Mouse (Mus musculus) adrenal gland, postnatal 4 days (tissue): ENCODE measurements around the gene Arhgef2. TPM values are rescaled to one million over a fixed set of nuclear protein-coding genes. Genes with fewer than 3 reads are reported as not detected.
"Not testable (repeated sequence)": the region's sequence is repeated elsewhere in the genome, so short reads cannot be mapped to it uniquely, and the experiment has no call there.

Experiments
- DNase-seq, 2 experiments: peaks; one replicate each; pipeline ENCODE4 v3.0.0; 2021 to 2022; ENCODE audit warnings: low spot score in 2 of 2, mixed read lengths in 2 of 2
- long read RNA-seq, 2 experiments: library from polyadenylated mRNA; stranded (forward); transcript quantifications; one replicate each; pipeline ENCODE4 v2.0.0; 2021
- total RNA-seq, 2 experiments: library from RNA; stranded (reverse); gene quantifications; 2 replicates each; pipeline ENCODE4 v1.2.3; 2021

Gene Arhgef2
- total RNA-seq = 10 to 100 TPM; 65.7 to 77.0 TPM
- long read RNA-seq, experiment 1, full-length matches to known transcripts = 7 of 18 reads
- long read RNA-seq, experiment 1, partial matches to known transcripts = 7 of 18 reads
- long read RNA-seq, experiment 1, other reads (novel, unspliced or antisense) = 4 of 18 reads
- long read RNA-seq, experiment 2, full-length matches to known transcripts = 22 of 59 reads
- long read RNA-seq, experiment 2, partial matches to known transcripts = 11 of 59 reads
- long read RNA-seq, experiment 2, other reads (novel, unspliced or antisense) = 26 of 59 reads

DNA sequence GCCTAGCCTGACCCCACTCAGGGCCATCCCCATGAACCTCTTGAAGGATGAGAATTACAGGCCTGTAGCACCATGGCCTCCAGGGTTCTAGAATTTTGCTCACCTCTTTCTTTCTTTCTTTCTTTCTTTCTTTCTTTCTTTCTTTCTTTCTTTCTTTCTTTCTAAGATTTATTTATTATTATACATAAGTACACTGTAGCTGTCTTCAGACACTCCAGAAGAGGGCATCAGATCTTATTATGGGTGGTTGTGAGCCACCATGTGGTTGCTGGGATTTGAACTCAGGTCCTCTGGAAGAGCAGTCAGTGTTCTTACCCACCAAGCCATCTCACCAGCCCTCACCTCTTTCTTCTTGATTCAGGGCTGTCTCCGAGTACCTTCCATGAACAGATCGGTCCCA lies at the start of gene Arhgef2:
Arhgef2 (plus strand) TSS at position 301 of the 400 bp plus-strand sequence.
- DNase-seq = not testable (repeated sequence)

DNA sequence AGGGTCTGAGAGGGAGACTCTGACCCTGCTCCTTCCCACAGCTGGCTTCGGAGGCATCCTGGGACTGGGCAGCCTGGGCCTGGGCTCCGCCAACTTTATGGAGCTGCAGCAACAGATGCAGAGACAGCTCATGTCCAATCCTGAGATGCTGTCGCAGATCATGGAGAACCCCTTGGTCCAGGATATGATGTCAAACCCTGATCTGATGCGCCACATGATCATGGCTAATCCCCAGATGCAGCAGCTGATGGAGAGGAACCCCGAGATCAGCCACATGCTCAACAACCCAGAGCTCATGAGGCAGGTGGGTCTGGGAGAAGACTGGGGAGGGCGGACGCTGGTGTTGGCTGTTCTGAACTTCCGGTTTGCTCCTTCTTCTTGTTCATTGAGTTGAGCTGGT lies 49.1 kb upstream of the Arhgef2 start:
- DNase-seq = no peak

DNA sequence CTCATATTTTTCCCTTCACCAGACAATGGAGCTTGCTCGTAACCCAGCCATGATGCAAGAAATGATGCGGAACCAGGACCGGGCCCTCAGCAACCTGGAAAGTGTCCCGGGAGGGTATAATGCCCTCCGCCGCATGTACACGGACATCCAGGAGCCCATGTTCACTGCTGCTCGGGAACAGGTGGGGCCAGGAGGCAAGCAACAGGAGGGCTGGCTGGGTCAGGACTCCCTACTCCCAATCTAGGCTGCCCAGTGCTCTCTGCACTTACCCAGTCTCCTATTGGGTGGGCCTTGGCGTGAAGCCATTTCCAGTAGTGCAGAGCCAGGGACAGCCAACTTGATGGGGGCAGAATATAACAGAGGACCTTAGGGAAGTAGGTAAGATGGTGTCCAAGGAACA lies 46.2 kb upstream of the Arhgef2 start:
- DNase-seq = no peak

DNA sequence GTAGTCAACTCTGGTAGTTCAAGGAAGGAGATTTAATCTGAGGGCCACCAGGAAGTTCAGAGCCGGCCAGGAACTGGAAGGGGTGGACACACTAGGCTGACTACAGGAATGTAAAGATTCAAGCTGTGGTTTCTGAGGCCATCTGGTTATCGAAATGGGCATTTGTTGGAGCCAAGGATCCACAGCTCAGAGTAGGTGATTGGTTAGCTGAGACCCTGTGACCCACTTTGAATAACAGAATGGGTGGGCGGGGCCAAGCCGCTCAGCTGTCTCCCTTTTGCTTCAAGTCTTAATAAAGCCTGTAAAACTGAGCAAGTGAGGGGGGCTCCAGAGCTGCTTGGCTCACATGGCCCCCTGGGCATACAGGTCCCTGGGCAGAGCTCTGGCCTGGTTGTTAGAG lies 43.8 kb upstream of the Arhgef2 start:
- DNase-seq = no peak

DNA sequence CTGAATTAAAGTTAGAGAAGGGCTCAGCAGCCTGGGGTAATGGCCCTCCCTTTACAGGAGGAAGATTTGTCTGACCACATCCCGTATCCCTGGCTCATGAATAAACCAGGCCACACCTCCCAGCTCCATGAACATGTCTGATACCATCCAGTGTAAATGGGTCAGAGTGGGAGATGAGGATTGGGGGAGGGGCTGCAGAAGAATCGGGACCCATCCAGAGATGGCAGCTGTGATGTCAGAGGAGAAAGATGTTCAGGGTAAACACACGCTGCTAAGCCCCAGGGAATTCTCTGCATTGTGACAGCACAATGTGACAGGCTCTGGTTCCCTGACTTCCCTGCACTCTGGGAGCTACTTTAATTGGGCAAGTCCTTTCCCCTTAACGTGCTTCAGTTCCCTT lies 42.3 kb upstream of the Arhgef2 start:
- DNase-seq = no peak

DNA sequence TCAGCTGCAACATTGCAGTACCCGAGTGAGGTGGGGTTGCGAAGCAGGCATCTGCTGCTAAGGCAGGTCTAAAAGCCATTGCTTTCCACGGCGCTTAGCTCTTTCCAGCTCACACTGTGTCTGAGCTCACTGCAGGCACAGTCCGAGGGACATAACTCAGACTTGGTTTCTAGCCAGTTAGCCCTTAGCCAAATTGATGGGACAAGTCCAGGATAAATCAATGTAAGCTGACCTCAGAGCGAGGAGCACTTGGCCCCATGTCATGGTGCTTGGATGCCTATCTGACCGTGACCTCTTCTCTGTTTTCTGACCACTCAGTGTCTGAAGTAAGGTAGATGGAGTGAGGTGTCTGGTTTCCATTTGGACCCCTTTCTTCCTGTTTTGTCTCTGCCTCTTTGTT lies 41.8 kb upstream of the Arhgef2 start:
- no peak for DNase-seq

DNA sequence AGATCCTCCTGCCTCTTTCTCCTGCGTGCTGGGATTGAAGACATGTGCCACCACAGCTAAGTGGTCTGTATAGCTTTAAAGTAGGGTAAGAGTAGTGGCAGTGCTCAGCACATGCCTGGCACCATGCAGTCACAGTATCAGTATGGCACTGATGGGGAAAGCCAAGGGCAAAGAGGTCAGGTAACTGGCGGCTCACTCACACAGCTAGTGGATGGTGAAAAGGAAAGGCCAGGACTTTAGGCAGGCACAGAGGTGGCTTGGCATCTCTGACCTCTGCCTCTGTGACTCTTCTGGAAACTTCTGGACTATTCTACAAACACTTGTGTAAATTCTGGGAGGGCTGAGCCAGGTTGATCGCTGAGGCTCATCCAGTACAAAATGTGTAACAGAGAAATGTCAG lies 39.6 kb upstream of the Arhgef2 start:
- no peak for DNase-seq

DNA sequence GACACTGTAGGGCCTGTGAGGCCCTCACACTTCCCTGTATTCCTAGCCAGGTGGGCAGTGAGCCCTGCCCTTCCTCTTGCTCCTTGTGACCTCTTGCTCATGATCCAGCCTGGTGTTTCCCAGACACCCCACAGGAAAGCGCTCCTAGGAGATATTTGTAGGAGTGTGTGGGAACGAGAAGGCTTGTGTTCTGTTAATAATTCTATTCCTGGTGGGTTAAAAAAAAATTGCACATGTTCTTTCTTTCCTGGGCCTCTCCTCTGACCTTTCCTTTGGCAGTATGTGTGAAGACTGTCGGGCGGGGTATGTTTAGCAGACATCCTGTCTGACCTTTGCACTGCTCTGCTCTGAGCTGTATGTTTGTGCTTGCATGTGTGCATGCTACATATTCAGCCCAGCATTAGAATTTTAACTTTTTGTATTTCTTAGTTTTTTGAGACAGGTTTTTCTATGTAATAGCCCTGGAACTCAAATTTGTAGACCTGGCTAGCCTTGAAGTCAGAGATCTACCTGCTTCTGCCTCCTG lies 39.2 kb upstream of the Arhgef2 start:
- no peak for DNase-seq

DNA sequence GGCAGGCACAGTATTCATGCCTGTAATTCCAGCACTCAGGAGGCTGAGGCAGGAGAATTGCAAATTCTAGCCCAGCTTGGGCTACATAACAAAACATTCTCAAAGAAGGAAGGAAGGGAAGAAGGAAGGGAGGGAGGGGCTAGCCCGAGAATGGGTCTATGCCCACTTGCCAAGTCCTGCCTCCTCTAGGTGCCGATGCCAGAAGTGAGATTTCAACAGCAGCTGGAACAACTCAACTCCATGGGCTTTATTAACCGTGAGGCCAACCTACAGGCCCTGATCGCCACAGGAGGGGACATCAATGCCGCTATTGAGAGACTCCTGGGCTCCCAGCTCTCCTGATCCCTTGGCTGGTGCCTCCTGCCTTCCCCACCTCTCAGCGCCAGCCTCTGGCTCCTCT lies 37.9 kb upstream of the Arhgef2 start:
- DNase-seq = no peak

DNA sequence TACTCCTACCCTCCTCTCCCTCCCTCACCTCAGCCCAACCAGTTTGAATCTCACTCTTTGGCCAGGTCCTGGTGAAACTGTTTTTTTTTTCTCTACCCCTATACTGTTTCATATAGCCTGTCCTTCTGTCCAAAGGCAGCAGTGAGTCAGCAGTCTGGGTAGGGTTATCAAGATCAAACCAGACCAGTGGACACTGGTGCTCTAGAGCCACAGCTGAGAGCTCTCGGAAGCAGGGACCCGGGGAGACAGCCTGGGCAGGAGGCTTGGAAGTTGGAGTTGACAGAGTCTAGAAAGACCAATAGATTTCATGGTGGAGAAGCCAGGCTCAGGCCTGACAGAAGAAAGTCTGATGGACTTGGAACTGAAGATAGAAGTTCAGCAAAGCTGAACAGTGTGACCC lies 37.2 kb upstream of the Arhgef2 start:
- no peak for DNase-seq

DNA sequence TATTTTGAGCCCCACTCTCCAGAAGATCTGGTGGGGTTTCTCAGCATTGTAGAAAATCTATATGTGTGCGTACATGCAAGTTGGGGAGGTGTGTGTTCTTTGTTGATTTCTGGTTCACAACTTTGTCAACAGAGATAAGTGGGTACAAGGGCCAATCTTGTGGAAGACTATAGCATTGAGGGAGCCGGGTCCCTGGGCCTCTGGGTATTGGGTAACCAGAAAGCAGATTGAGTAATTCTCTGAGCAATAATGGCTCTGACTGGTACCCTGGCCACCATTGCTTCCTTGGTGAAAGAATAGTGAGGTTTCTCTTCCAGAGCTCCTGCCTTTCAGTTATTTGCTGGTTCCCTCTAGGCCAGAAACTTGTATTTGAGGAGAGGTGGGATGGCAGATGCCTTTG lies 36.7 kb upstream of the Arhgef2 start:
- no peak for DNase-seq

DNA sequence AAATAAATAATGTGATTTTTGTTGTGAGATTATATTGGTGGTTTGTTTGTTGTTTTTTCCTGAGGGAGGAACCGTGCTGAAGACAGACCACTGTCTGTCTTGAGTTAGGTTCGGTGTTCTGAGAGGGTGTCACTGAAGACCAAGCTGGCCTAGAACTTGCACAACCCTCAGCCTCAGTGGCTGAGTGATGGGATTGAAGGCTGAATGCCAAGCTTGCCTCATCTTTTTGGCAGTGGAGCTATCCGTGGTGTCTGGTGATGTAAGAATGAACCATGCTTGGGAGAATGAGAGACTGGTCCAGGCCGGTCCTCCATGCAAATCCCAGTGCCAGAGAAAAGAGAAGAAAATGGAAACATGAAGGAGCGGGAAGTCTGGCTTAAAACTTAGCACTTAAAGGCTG lies 36.1 kb upstream of the Arhgef2 start:
- DNase-seq = no peak

DNA sequence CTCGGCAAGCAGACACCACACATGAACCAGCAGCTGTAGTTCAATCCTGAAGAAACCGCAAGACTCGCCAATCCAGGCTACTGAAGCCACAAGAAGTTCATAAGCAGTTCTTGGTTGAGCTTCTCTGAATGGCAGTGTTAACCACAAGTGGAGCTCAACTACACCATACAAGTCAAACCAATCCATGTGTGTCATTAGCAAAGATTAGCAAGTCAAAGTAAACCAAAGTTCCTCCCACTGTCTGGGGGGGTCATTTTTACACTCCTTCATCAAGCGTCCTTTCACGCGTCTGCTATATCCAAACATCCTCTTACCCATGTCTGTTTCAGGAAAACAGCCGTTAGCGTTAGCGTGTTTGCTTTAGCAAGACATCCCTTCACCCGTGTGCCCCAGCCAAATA lies 35.4 kb upstream of the Arhgef2 start:
- DNase-seq = no peak

DNA sequence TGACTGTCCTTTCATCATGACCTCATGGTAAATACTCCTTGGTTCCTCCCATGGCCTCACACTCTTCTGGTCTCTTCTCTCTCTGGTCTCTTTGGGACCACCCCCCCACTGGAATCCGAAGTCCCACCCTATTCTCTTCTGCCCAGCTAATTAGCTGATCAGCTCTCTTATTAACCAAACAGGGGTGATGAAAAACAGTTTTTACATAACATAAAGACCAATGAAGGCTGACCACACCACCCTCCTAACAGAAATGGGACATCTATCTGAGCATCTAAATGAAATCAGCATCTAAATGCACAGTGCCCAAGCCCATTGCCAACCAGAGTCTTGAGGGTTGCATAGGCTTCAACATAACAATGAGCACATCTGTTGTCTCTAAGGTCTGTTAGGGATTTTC lies 33.9 kb upstream of the Arhgef2 start:
- no peak for DNase-seq

DNA sequence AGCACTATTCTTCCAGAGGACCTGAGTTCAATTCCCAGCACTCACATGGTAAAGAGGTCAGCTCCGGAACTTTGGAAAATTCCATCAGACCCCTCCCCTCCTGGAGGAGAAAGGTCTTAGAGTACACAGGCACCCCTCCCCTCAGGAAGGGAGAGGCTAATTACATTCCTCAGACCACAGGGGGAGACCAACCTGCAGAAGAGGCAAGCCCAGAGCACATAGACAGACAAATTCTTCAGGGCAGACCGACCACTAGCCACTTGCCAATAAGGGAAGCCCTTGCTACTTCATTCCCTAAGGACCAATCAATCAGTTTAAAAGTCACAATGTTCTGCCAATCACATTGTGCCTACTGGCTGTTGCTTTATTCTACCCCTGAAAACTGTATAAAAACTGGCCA lies 32.9 kb upstream of the Arhgef2 start:
- no peak for DNase-seq

DNA sequence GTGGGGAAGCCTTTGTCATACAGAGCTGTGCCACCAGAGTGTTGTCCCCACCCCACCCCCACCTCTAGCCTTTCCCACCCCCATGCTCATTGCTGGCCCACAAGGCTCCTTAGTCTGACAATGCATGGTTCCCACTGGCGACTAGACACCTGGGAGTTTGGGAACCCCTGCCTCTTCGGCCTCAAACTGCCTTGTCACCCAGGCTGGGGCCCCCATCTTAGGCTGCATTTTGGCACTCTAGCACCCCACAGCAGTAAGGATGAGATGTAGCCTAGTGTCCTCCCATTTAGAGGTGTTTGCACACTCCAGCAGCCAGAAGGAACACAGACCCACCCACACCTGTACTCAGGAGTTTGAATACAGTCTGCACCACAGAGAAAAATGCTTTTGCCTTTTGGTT lies 32.0 kb upstream of the Arhgef2 start:
- DNase-seq = no peak

DNA sequence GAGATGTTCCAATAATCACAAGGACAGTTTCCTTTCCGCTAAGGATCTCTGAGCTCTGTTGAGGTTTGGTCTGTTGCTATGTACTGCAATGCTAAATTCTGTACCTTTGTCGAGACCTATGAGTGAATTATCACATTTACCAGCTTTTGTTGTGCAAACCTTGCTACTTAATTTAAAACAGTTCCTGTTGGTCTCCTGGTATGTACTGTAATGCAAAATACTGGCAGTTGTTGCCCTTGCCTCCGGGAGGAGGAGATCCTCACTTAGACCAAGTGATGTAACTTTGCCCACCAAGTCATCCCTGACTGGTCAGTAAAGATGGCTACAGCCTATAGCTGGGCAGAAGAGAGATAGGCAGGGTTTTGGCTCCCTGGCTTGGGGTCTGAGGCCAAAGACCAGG lies 30.2 kb upstream of the Arhgef2 start, which contains the start of gene Ssr2:
Ssr2 (plus strand) TSS at position 337 of the 400 bp plus-strand sequence.
- no peak for DNase-seq

DNA sequence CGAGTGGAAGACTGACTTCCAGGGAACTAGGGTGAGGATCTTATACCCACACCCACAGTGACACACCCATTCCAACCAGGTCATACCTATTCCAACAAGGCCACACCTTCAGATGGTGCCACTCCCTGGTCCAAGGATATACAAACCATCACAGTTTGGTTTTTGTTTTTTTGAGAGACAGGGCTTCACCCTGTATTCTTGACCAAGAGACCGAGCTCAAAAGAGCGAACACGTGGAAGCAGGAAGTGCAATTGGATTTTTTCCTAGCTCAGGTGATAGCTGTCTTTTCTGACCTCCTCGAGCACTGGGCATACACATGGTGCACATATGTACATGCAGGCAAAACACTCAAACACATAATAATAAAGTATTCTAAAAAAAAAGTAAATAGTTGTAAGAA lies 27.9 kb upstream of the Arhgef2 start:
- not testable (repeated sequence) for DNase-seq

DNA sequence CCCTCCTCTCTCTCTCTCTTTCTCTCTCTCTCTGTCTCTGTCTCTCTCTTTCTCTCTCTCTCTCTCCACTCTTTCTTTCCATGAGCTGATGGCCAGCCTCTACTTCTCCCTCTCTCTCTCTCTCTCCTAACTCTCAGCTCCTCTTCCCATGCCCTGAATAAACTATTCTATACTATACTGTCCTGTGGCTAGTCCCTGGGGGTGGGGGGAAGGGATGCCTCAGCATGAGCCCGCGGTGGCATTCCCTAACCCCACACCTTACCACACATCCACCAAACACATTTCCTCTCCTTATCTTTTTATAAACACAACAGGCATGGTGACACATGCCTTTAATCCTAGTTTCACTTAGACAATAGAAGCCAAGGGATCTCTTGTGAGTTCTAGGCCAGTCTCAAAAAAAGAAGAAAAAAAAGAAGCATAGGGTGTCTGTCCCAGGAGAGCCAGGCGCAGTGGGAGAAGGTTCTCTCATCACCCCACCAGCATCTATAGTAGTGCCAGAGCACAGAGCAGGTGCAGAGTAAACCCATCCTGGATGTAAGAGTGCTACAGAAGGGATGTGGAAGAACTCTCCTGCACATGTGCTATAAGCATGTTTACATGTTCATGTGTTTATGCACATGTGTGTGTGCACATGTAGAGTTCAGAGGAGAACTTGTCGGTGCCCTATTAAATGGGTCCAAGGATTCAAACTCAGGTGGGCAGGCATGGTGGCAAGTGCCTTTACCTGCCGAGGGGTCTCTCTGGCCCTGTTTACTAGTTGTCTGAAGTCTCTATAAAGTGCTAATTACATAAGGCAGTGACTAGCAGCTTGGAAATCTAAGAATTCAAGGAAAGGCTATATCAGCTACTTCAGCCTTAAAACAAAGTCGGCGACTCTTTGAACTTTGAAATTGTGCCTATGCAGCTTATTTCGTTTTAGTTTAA lies 27.0 kb upstream of the Arhgef2 start:
- DNase-seq = no peak

DNA sequence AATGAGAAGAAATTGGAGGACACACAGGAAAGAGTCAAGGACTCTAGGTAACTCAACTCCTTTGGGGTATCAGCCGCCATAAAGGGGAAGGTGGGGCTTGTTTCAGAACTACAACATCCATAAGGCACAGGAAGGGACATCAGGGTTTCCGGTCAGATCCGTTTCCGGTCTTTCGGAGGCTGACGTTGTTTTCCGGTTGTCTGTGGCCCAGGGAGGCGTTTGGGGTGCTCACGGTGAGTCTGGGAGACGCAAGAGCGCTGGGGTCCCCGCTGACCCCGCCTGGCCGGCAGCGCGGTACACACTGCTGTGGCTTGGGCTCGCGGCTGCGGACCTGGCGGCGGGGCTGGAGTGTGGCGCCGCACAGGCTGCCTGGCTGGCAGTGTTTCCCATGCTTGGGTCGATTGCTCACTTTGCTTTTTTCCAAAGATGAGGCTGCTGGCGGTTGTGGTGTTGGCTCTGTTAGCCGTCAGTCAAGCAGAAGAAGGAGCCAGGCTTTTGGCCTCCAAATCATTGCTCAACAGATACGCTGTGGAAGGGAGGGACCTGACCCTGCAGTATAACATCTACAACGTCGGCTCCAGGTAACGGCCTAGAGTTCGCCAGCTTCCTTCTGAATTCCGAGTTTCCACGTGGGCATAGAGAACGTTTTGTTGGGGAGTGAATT lies 26.2 kb upstream of the Arhgef2 start:
- peak; percentile 32 to 49 for DNase-seq

DNA sequence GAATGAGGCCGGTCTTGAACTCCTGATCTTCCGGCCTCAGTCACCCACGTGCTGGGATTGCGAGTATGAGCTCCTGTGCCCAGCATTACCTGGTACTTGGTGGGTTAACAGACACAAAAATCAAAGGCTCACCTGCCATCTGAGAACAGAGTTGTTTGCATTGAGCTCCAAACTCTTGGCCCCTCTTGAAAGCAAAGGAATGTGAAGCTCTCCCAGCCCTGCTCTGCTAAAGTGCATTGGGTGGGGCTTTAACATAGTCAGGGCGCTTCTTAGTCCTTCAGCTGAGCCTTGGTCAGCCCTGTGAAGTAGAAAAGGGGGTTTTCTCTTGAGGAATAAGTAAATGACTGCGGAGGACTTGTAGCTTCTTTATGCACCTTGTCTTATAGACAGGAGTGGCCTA lies 20.0 kb upstream of the Arhgef2 start:
- no peak for DNase-seq

DNA sequence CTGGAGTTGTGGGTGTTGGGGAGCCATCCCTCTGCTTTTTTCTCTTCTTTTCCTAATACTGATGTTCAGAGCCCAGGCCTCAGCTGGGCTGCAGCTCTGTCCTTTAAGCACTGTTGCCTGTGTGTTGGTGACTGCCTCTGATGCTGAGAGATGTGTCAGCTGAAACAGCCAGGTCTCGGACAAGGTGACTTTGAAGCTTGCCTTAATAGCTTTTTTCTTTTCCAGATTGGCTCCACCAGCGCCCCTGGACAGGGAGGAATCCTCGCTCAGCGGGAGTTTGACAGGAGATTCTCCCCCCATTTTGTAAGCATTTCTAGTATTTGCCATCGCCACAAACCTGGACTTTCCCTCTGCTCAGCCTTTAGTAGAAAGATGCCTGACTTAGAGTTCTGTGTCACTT lies 19.1 kb upstream of the Arhgef2 start:
- no peak for DNase-seq
